Mouse (Mus musculus) left cerebral cortex, adult 18-20 months (tissue): ENCODE results near the gene Gnai3. TPM values are rescaled to one million over a fixed set of nuclear protein-coding genes. Genes with fewer than 3 reads are reported as not detected.

Experiments
- total RNA-seq, 2 experiments: library from RNA; stranded (reverse); gene quantifications; 2 replicates each; pipeline ENCODE4 v1.2.3; 2021

Gnai3 gene
- total RNA-seq, 2 experiments from 2014 or later, result 29.0 to 30.4 TPM

Other genes with a start within 250 kb of the Gnai3 start
- gene Gstm7, start 214.3 kb downstream of the Gnai3 start, total RNA-seq, result 10 to 100 TPM; 91.2 to 99.8 TPM
- 1 to 10 TPM; 5.8 to 6.7 TPM for gene Gstm6, start 202.4 kb downstream of the Gnai3 start, total RNA-seq
- not detected for gene Gstm3, start 176.9 kb downstream of the Gnai3 start, total RNA-seq
- 1 to 10 TPM; 5.0 to 5.7 TPM for gene Gstm2, start 159.7 kb downstream of the Gnai3 start, total RNA-seq
- 100 to 1,000 TPM; 279 to 320 TPM for gene Gstm1, start 128.2 kb downstream of the Gnai3 start, total RNA-seq
- 10 to 100 TPM; 11.5 to 11.6 TPM for gene Gstm4, start 101.3 kb downstream of the Gnai3 start, total RNA-seq
- gene Ampd2, start 59.5 kb downstream of the Gnai3 start, total RNA-seq, result 10 to 100 TPM; 52.3 to 58.5 TPM
- gene Gnat2, start 53.4 kb downstream of the Gnai3 start, total RNA-seq, result under 1 TPM in 1 of 2 experiments, not detected in 1; 0.21 TPM
- gene Gpr61, start 8.7 kb upstream of the Gnai3 start, total RNA-seq, result 10 to 100 TPM; 18.4 to 22.3 TPM
- 10 to 100 TPM; 78.2 to 79.7 TPM for gene Amigo1, start 40.2 kb upstream of the Gnai3 start, total RNA-seq
- gene Cyb561d1, start 55.1 kb upstream of the Gnai3 start, total RNA-seq, result 10 to 100 TPM; 20.6 to 21.4 TPM
- 10 to 100 TPM; 22.9 to 27.9 TPM for gene Atxn7l2, start 64.8 kb upstream of the Gnai3 start, total RNA-seq
- 1 to 10 TPM; 2.3 TPM for gene Sypl2, start 80.5 kb upstream of the Gnai3 start, total RNA-seq
- gene Psma5, start 110.8 kb upstream of the Gnai3 start, total RNA-seq, result 10 to 100 TPM; 68.9 to 76.7 TPM
- gene Sort1, start 137.9 kb upstream of the Gnai3 start, total RNA-seq, result 100 to 1,000 TPM; 305 to 320 TPM
- gene Mybphl, start 218.8 kb upstream of the Gnai3 start, total RNA-seq, result under 1 TPM; 0.26 to 0.49 TPM
- gene Psrc1, start 237.7 kb upstream of the Gnai3 start, total RNA-seq, result 10 to 100 TPM; 17.8 to 18.1 TPM